Mouse (Mus musculus) skeletal muscle tissue, adult 2 months (tissue): ENCODE results near the gene Washc4.

Source experiments
- DNase-seq: peaks from one replicate; pipeline ENCODE4 v3.0.0-alpha.2; 2012; ENCODE audit warnings: low read depth, low spot score

The Washc4 gene

GRCm38 (mm10) chr10:83594526-83594925 is 51.0 kb downstream of the Washc4 start:
- DNase-seq = no peak

- no peak for DNase-seq
These were observed 57.1 kb downstream of the Washc4 start for GRCm38 (mm10) chr10:83600650-83601049.

GRCm38 (mm10) chr10:83603956-83604564 is 60.5 kb downstream of the Washc4 start:
- no peak for DNase-seq

- DNase-seq = no peak
These were observed 62.2 kb downstream of the Washc4 start for GRCm38 (mm10) chr10:83605637-83606183.

- no peak for DNase-seq
These were observed 63.6 kb downstream of the Washc4 start for GRCm38 (mm10) chr10:83607111-83607510.

- no peak for DNase-seq
These were observed 65.0 kb downstream of the Washc4 start for GRCm38 (mm10) chr10:83608596-83608995.

- no peak for DNase-seq
These were observed 67.0 kb downstream of the Washc4 start for GRCm38 (mm10) chr10:83610518-83610917.

GRCm38 (mm10) chr10:83611863-83612262 is 68.3 kb downstream of the Washc4 start:
- no peak for DNase-seq

- DNase-seq = no peak
These were observed 69.2 kb downstream of the Washc4 start for GRCm38 (mm10) chr10:83612648-83613215.

- DNase-seq = no peak
These were observed 73.8 kb downstream of the Washc4 start for GRCm38 (mm10) chr10:83617366-83617765.

GRCm38 (mm10) chr10:83618819-83619440 is 75.4 kb downstream of the Washc4 start:
- peak; percentile 31 for DNase-seq

GRCm38 (mm10) chr10:83620350-83621055 is 77.0 kb downstream of the Washc4 start:
- no peak for DNase-seq

- DNase-seq = no peak
These were observed 80.5 kb downstream of the Washc4 start for GRCm38 (mm10) chr10:83624065-83624464.

GRCm38 (mm10) chr10:83624841-83625240 is 81.3 kb downstream of the Washc4 start:
- DNase-seq = peak; percentile 19

- DNase-seq = no peak
These were observed 83.6 kb downstream of the Washc4 start for GRCm38 (mm10) chr10:83627113-83627687.

- no peak for DNase-seq
These were observed 84.7 kb downstream of the Washc4 start for GRCm38 (mm10) chr10:83628241-83628640.

GRCm38 (mm10) chr10:83629190-83629781 is 85.7 kb downstream of the Washc4 start:
- peak; percentile 68 for DNase-seq

GRCm38 (mm10) chr10:83629878-83630277 is 86.3 kb downstream of the Washc4 start:
- no peak for DNase-seq

- DNase-seq = no peak
These were observed 87.3 kb downstream of the Washc4 start for GRCm38 (mm10) chr10:83630899-83631298.

- no peak for DNase-seq
These were observed 88.2 kb downstream of the Washc4 start for GRCm38 (mm10) chr10:83631775-83632174.

GRCm38 (mm10) chr10:83632806-83633374 is 89.3 kb downstream of the Washc4 start:
- no peak for DNase-seq
